Comparison of ENCODE assay signal across 8 mouse cellular contexts in genomic region chr13:95617082-95617670, GRCm38 (mm10). TPM values are rescaled to one million over a fixed set of nuclear protein-coding genes. Genes with fewer than 3 reads are reported as not detected.
DNase-seq lines count a peak whose midpoint lies in the region; ATAC-seq lines count a peak whose summit lies in the region.

No protein-coding gene starts in this region.

- H3K9ac ChIP-seq in hindbrain, embryonic 15.5 days, result peak overlapping the region; percentile 76
- H3K9ac ChIP-seq in midbrain, embryonic 15.5 days, result peak overlapping the region; percentile 66

- H3K36me3 ChIP-seq in hindbrain, embryonic 15.5 days, result no peaks in the 10 kb centered on the region
- H3K36me3 ChIP-seq in midbrain, embryonic 15.5 days (replicated peaks), result 0 out of 2 replicates have a peak, but pooled peaks cover 1% of the 10 kb centered on the region

- H3K9me3 ChIP-seq in hindbrain, embryonic 15.5 days, result no peaks in the 10 kb centered on the region
- no peaks in the 10 kb centered on the region for H3K9me3 ChIP-seq in midbrain, embryonic 15.5 days

- H3K27me3 ChIP-seq in hindbrain, embryonic 15.5 days, result no peaks in the 10 kb centered on the region
- H3K27me3 ChIP-seq in midbrain, embryonic 15.5 days (replicated peaks), result no peaks in the 10 kb centered on the region

- peak overlapping the region; percentile 85 for H3K4me2 ChIP-seq in hindbrain, embryonic 15.5 days
- peak overlapping the region; percentile 78 for H3K4me2 ChIP-seq in midbrain, embryonic 15.5 days

- ATAC-seq in hindbrain, embryonic 15.5 days (ENCODE audit: low FRiP score, low read depth), result no peak
- ATAC-seq in midbrain, embryonic 15.5 days (replicated peaks), result no peak

- H3K4me3 ChIP-seq in hindbrain, embryonic 15.5 days, result peak overlapping the region; percentile 72
- peak overlapping the region; percentile 67 for H3K4me3 ChIP-seq in midbrain, embryonic 15.5 days

- peak; percentile 24 for DNase-seq in kidney, postnatal 14 days
- no peak for DNase-seq in kidney, postnatal 36 days
- peak; percentile 64 for DNase-seq in embryo, embryonic 10.5 days (ENCODE audit: low spot score)
- no peak for DNase-seq in MN1 (ENCODE audit: low spot score)
- no peak for DNase-seq in left cerebral cortex, adult 11 months (ENCODE audit: low spot score)
- DNase-seq in layer of hippocampus, adult 8-10 months (ENCODE audit: low spot score in 2 of 2), result no peak

- WGBS in hindbrain, embryonic 15.5 days, result 10% methylated on average over 17 of the region's 17 CpGs
- 8% methylated on average over 17 of the region's 17 CpGs for WGBS in midbrain, embryonic 15.5 days

- H3K27ac ChIP-seq in hindbrain, embryonic 15.5 days (replicated peaks), result peak overlapping the region; percentile 71; the same call in 1 of the 2 replicates
- H3K27ac ChIP-seq in midbrain, embryonic 15.5 days, result no peak overlapping the region

- H3K4me1 ChIP-seq in hindbrain, embryonic 15.5 days (replicated peaks), result peaks cover 30% of the 10 kb centered on the region
- peaks cover 24% of the 10 kb centered on the region for H3K4me1 ChIP-seq in midbrain, embryonic 15.5 days

RNA-seq across cellular contexts. Expression of gene F2r, which starts 1.1 kb away (rescaled TPM):
- polyA plus RNA-seq in hindbrain, embryonic 15.5 days (2015; fragmentation: Nextera tagmentation; extraction: Ambion mirVana), result 60.0 and 62.8 TPM in 2 replicates
- polyA plus RNA-seq in midbrain, embryonic 15.5 days (2015; fragmentation: Nextera tagmentation; extraction: Ambion mirVana), result 59.5 and 60.9 TPM in 2 replicates
- 1 to 10 TPM; 3.7 to 6.5 (median 5.1) TPM for total RNA-seq in layer of hippocampus, adult 8-10 months (2022)

Comparison
In these comparisons a context has a peak if more than half of its experiments do, and no peak if none do; other contexts are left out.
1. DNase-seq: peak in kidney, postnatal 14 days (single experiment) and embryo, embryonic 10.5 days (single experiment); none in kidney, postnatal 36 days (0 of 2), MN1 (single experiment), left cerebral cortex, adult 11 months (single experiment) and layer of hippocampus, adult 8-10 months (0 of 2).